Mouse (Mus musculus) kidney, embryonic 16.5 days (tissue): ENCODE results near the gene H1foo. TPM values are rescaled to one million over a fixed set of nuclear protein-coding genes. Genes with fewer than 3 reads are reported as not detected.

Source experiments
- ATAC-seq: fragments of 200-750 bp; cut with Nextera tagmentation; 2 replicates; pipeline ENCODE4 v1.8.0; 2017; ENCODE audit warnings: moderate TSS enrichment; ENCODE audit not compliant: low FRiP score, low TSS enrichment
- H3K27ac ChIP-seq: fragments of 300-500 bp; sonication (generic); 2 replicates; pipeline ENCODE4 v1.5.1; 2014; ENCODE audit warnings: low read length
- H3K27me3 ChIP-seq: fragments of 300-500 bp; sonication (generic); 2 replicates; pipeline ENCODE4 v1.6.1; 2014; ENCODE audit warnings: low read length, control low read depth, mixed read lengths; ENCODE audit not compliant: insufficient read depth
- H3K36me3 ChIP-seq: fragments of 300-500 bp; sonication (generic); 2 replicates; pipeline ENCODE4 v1.6.1; 2014; ENCODE audit warnings: low read length, control low read depth, mixed read lengths; ENCODE audit not compliant: insufficient read depth
- H3K4me1 ChIP-seq: fragments of 300-500 bp; sonication (generic); 2 replicates; pipeline ENCODE4 v1.6.1; 2014; ENCODE audit warnings: low read length, control low read depth, mixed read lengths; ENCODE audit not compliant: insufficient read depth
- H3K4me2 ChIP-seq: fragments of 300-500 bp; sonication (generic); replicated peaks from 2 replicates; pipeline ENCODE4 v1.6.1; 2014; ENCODE audit warnings: low read depth, low read length
- H3K4me3 ChIP-seq: fragments of 300-500 bp; sonication (generic); 2 replicates; pipeline ENCODE4 v1.5.1; 2014; ENCODE audit warnings: mild to moderate bottlenecking, low read length
- H3K9ac ChIP-seq: fragments of 300-500 bp; sonication (generic); replicated peaks from 2 replicates; pipeline ENCODE4 v1.6.1; 2014; ENCODE audit warnings: low read length
- H3K9me3 ChIP-seq: fragments of 300-500 bp; sonication (generic); 2 replicates; pipeline ENCODE4 v1.6.1; 2016; ENCODE audit warnings: low read length, control low read depth
- WGBS: fragments of 180-500 bp; shearing (Covaris S2); extraction: QIAGEN DNeasy Blood & Tissue Kit; methylation state at CpG from one replicate; pipeline ENCODE4 v1.1.7; 2014; 5-methylcytosine and 5-hydroxymethylcytosine counted together
- polyA plus RNA-seq: library from polyadenylated mRNA; unstranded; fragments of >200 nt; fragmentation: Nextera tagmentation; extraction: Ambion mirVana; gene quantifications from 2 replicates; pipeline ENCODE4 v1.2.1, GENCODE M21; 2015

Gene H1foo
- polyA plus RNA-seq, 1 experiment from 2014 or later: not detected

DNA sequence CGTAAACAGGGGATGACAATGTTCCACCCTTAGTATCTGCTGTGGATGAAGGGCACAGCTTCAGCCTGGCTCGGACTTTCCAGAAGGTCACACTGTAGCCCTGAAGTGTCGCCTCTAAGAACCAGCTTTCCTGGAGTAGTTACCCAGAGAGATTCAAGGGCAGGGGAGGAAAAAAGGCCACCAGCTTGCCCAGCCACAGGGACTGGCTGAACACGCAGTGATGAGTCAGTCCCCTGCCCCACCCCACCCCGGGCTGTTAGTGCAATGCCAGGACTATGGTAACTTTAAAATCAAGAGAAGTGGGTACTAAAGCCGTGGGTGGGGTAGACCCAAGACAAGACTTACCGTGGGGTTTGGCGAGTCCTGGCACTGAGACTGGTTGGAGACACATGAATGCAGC lies 30.9 kb downstream of the H1foo start:
- no peaks in the 10 kb centered on the region for H3K27me3 ChIP-seq
- peaks cover 44% of the 10 kb centered on the region for H3K4me1 ChIP-seq
- H3K27ac ChIP-seq: no peak overlapping the region
- H3K36me3 ChIP-seq: peaks cover 39% of the 10 kb centered on the region
- ATAC-seq: no peak
- 87% methylated on average over 8 of the region's 8 CpGs for WGBS
- no peaks in the 10 kb centered on the region for H3K9me3 ChIP-seq
- H3K4me2 ChIP-seq: no peak overlapping the region
- H3K9ac ChIP-seq: no peak overlapping the region
- no peak overlapping the region for H3K4me3 ChIP-seq

GRCm38 (mm10) chr6:115977810-115978209 lies 33.1 kb downstream of the H1foo start:
- H3K27ac ChIP-seq: no peak overlapping the region
- H3K36me3 ChIP-seq: peaks cover 35% of the 10 kb centered on the region
- no peaks in the 10 kb centered on the region for H3K9me3 ChIP-seq
- H3K27me3 ChIP-seq: no peaks in the 10 kb centered on the region
- H3K9ac ChIP-seq: no peak overlapping the region
- WGBS: 60% methylated on average over 15 of the region's 15 CpGs
- no peak overlapping the region for H3K4me3 ChIP-seq
- ATAC-seq: peak; percentile 18; the same call in 1 of the 2 replicates
- H3K4me1 ChIP-seq: peaks cover 36% of the 10 kb centered on the region
- no peak overlapping the region for H3K4me2 ChIP-seq

GRCm38 (mm10) chr6:115978596-115978995 lies 33.9 kb downstream of the H1foo start:
- H3K27ac ChIP-seq: no peak overlapping the region
- H3K4me2 ChIP-seq: no peak overlapping the region
- no peak overlapping the region for H3K9ac ChIP-seq
- ATAC-seq: no peak
- peaks cover 36% of the 10 kb centered on the region for H3K4me1 ChIP-seq
- H3K4me3 ChIP-seq: no peak overlapping the region
- H3K9me3 ChIP-seq: no peaks in the 10 kb centered on the region
- WGBS: 73% methylated on average over 8 of the region's 8 CpGs
- peaks cover 35% of the 10 kb centered on the region for H3K36me3 ChIP-seq
- no peaks in the 10 kb centered on the region for H3K27me3 ChIP-seq

GRCm38 (mm10) chr6:115982889-115983288 lies 38.2 kb downstream of the H1foo start:
- Histone ChIP-seq H3K4me1 (peaks cover 69% of the 10 kb centered on the region), H3K27me3 (no peaks in the 10 kb centered on the region), H3K9me3 (no peaks in the 10 kb centered on the region), H3K9ac (peak overlapping the region; percentile 37), H3K4me2 (peak overlapping the region; percentile 40), H3K27ac (peak overlapping the region; percentile 93), H3K36me3 (peaks cover 13% of the 10 kb centered on the region), H3K4me3 (0 out of 2 replicates have a peak overlapping the region, but pooled peaks have one; percentile 8)
- peak; percentile 24; the same call in 1 of the 2 replicates for ATAC-seq
- 26% methylated on average over 7 of the region's 7 CpGs for WGBS

DNA sequence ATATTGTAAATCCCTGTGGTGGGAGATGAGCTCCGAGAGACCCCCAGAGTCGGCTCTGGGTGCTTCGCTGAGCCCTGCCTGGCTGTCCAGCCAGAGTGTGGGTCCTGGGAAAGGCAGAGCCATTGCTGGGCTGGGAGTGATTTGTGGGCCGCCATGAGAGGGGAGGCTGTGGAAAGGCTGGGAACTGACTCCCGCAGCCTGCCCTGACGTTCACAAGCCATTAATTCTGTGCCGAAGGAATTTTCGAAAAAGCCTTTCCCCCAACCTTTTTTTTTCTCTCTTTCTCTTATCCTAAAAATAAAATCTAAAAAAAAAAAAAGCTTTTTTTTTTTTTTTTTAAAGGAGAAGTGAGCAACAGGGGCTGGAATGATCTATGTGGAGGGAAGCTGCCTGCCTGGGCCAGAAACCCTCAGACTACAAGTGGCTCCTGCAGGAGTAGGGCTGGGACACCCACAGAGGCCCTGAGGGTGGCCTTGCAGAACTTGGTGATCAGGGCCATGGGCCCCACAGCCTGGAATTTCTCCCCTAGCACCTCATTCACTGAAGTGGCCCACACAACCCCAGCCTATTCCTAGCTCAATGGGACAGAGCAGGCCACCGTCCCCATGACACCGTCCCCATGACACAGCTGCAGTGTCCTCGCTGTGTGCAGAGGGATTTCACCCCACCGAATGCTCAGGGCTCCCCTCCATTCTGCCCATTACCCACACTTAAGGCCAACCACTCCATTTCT lies 38.7 kb downstream of the H1foo start:
- Histone ChIP-seq H3K4me2 (peak overlapping the region; percentile 40), H3K36me3 (peaks cover 12% of the 10 kb centered on the region), H3K4me1 (peaks cover 72% of the 10 kb centered on the region), H3K9ac (peak overlapping the region; percentile 50), H3K4me3 (0 out of 2 replicates have a peak overlapping the region, but pooled peaks have one; percentile 8), H3K27ac (peak overlapping the region; percentile 93), H3K9me3 (no peaks in the 10 kb centered on the region), H3K27me3 (no peaks in the 10 kb centered on the region)
- ATAC-seq: peak; percentile 62
- 25% methylated on average over 12 of the region's 12 CpGs for WGBS

- Histone ChIP-seq H3K4me3 (no peak overlapping the region), H3K27me3 (no peaks in the 10 kb centered on the region), H3K9ac (no peak overlapping the region), H3K4me2 (0 out of 2 replicates have a peak overlapping the region, but pooled peaks have one; percentile 73), H3K27ac (no peak overlapping the region; the same call in 1 of the 2 replicates), H3K9me3 (no peaks in the 10 kb centered on the region), H3K36me3 (peaks cover 9% of the 10 kb centered on the region; the same call in 1 of the 2 replicates), H3K4me1 (peaks cover 82% of the 10 kb centered on the region)
- WGBS: 57% methylated on average over 7 of the region's 7 CpGs
- no peak for ATAC-seq
Measured at GRCm38 (mm10) chr6:115984580-115984979, 39.8 kb downstream of the H1foo start.

- peak overlapping the region; percentile 39 for H3K9ac ChIP-seq
- H3K4me1 ChIP-seq: peaks cover 80% of the 10 kb centered on the region
- no peaks in the 10 kb centered on the region for H3K36me3 ChIP-seq
- peak overlapping the region; percentile 73 for H3K4me2 ChIP-seq
- H3K4me3 ChIP-seq: peak overlapping the region; percentile 22
- no peaks in the 10 kb centered on the region for H3K9me3 ChIP-seq
- peak overlapping the region; percentile 61 for H3K27ac ChIP-seq
- 41% methylated on average over 9 of the region's 9 CpGs for WGBS
- H3K27me3 ChIP-seq: no peaks in the 10 kb centered on the region
- no peak for ATAC-seq
Measured at GRCm38 (mm10) chr6:115985622-115986021, 40.9 kb downstream of the H1foo start.

DNA sequence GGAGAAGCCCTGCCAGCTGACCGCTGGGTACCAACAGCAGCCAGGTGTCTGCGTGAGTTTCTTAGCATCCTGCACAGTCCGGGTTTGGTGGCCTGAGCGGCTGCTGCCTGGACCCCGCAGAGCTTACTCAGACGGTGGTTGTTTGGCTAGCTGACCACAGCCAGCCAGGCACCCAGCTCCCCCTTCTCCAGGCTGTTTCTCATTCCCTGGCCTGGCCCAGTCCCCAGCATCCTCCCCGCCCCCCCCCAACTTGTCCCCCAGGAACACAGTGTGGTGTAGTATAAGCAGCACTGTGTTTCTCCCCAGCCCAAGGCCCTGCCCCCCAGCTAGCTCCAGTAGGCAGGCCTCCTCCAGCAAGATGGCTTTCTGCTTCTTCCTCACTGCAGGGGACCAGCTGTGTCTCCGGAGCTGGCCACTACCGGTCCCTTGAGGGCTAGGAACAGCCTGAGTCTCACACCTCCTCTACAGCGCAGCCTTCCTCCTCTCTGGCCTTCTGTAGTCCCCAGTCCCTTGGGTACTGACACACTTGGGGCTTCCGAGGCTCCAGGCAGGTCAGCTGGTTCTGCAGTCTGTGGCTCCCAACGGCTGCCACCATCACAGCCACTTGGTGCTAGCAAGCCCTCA lies 41.8 kb downstream of the H1foo start:
- 50% methylated on average over 11 of the region's 12 CpGs for WGBS
- ATAC-seq: no peak
- Histone ChIP-seq H3K9ac (peak overlapping the region; percentile 39), H3K9me3 (no peaks in the 10 kb centered on the region), H3K4me1 (peaks cover 87% of the 10 kb centered on the region), H3K36me3 (no peaks in the 10 kb centered on the region), H3K27me3 (no peaks in the 10 kb centered on the region), H3K4me2 (peak overlapping the region; percentile 73), H3K27ac (peak overlapping the region; percentile 51), H3K4me3 (peak overlapping the region; percentile 22)

GRCm38 (mm10) chr6:115987096-115987747 lies 42.5 kb downstream of the H1foo start:
- Histone ChIP-seq H3K4me3 (peak overlapping the region; percentile 22; the same call in 1 of the 2 replicates), H3K9me3 (no peaks in the 10 kb centered on the region), H3K36me3 (no peaks in the 10 kb centered on the region), H3K27me3 (no peaks in the 10 kb centered on the region), H3K27ac (peak overlapping the region; percentile 51), H3K4me1 (peaks cover 88% of the 10 kb centered on the region), H3K4me2 (peak overlapping the region; percentile 73), H3K9ac (peak overlapping the region; percentile 39)
- 43% methylated on average over 9 of the region's 9 CpGs for WGBS
- ATAC-seq: no peak
